Mouse (Mus musculus) megakaryocyte, embryonic 14.5 days (primary cell): ENCODE data around the gene Mfn1.

ENCODE experiments used
- FLI1 ChIP-seq: IDR thresholded peaks from 2 replicates; pipeline ENCODE4 v1.6.1; 2012; ENCODE audit warnings: low read length, inconsistent platforms, mixed read lengths
- GATA1 ChIP-seq: IDR thresholded peaks from 3 replicates; pipeline ENCODE4 v1.6.1; 2012; ENCODE audit warnings: mixed read lengths, low read length, inconsistent platforms, borderline replicate concordance

- TF ChIP-seq GATA1 (no peak), FLI1 (no peak)
These were observed 8.3 kb downstream of the Mfn1 start for GRCm38 (mm10) chr3:32537556-32537955.
